Mouse (Mus musculus): ENCODE results near the gene Gpr171. TPM values are rescaled to one million over a fixed set of nuclear protein-coding genes. Genes with fewer than 3 reads are reported as not detected.
"Not testable (repeated sequence)": the region's sequence is repeated elsewhere in the genome, so short reads cannot be mapped to it uniquely, and the experiment has no call there.

Gpr171 gene
- polyA plus RNA-seq (2014; fragmentation: Nextera tagmentation; extraction: Ambion mirVana), result 1.1 and 1.4 TPM in 2 replicates

- Histone ChIP-seq H3K9ac (ENCODE audit: low read depth, low read length) (no peak within 1 kb of the TSS), H3K27ac (ENCODE audit: low read depth, low read length) (no peak within 1 kb of the TSS), H3K27me3 (ENCODE audit: control insufficient read depth, insufficient read depth, low read length) (no peaks in the 10 kb centered on the region), H3K36me3 (ENCODE audit: control insufficient read depth, insufficient read depth, low read length) (no peaks in the 10 kb centered on the region), H3K4me1 (replicated peaks; ENCODE audit: control insufficient read depth, insufficient read depth, low read length) (no peaks in the 10 kb centered on the region), H3K9me3 (ENCODE audit: control insufficient read depth, low read length) (no peaks in the 10 kb centered on the region), H3K4me3 (ENCODE audit: low read depth, low read length) (no peak within 1 kb of the TSS), H3K4me2 (replicated peaks; ENCODE audit: low read depth, low read length) (no peak within 1 kb of the TSS)
- no peak for ATAC-seq (ENCODE audit: low FRiP score)
- WGBS, result 81% methylated on average over 6 of the region's 6 CpGs
- no peak for DNase-seq (ENCODE audit: low spot score)
Measured at GRCm38 (mm10) chr3:59101218-59101986, at the start of gene Gpr171. Gpr171 (minus strand) TSS chr3:59101821.

- DNase-seq (ENCODE audit: low spot score) (no peak), ATAC-seq (ENCODE audit: low FRiP score) (no peak)
- Histone ChIP-seq H3K27ac (ENCODE audit: low read depth, low read length) (no peak overlapping the region), H3K4me2 (replicated peaks; ENCODE audit: low read depth, low read length) (no peak overlapping the region), H3K4me1 (replicated peaks; ENCODE audit: control insufficient read depth, insufficient read depth, low read length) (no peaks in the 10 kb centered on the region), H3K27me3 (ENCODE audit: control insufficient read depth, insufficient read depth, low read length) (no peaks in the 10 kb centered on the region), H3K4me3 (ENCODE audit: low read depth, low read length) (no peak overlapping the region), H3K36me3 (ENCODE audit: control insufficient read depth, insufficient read depth, low read length) (no peaks in the 10 kb centered on the region), H3K9ac (ENCODE audit: low read depth, low read length) (no peak overlapping the region), H3K9me3 (ENCODE audit: control insufficient read depth, low read length) (no peaks in the 10 kb centered on the region)
- 93% methylated on average over 2 of the region's 2 CpGs for WGBS
Measured at GRCm38 (mm10) chr3:59150624-59151023, 49.0 kb upstream of the Gpr171 start.

- Histone ChIP-seq H3K27me3 (ENCODE audit: control insufficient read depth, insufficient read depth, low read length) (no peaks in the 10 kb centered on the region), H3K9me3 (ENCODE audit: control insufficient read depth, low read length) (no peaks in the 10 kb centered on the region), H3K36me3 (ENCODE audit: control insufficient read depth, insufficient read depth, low read length) (no peaks in the 10 kb centered on the region), H3K4me1 (replicated peaks; ENCODE audit: control insufficient read depth, insufficient read depth, low read length) (no peaks in the 10 kb centered on the region), H3K27ac (ENCODE audit: low read depth, low read length) (no peak overlapping the region), H3K4me3 (ENCODE audit: low read depth, low read length) (no peak overlapping the region), H3K9ac (ENCODE audit: low read depth, low read length) (no peak overlapping the region), H3K4me2 (replicated peaks; ENCODE audit: low read depth, low read length) (no peak overlapping the region)
- no peak for DNase-seq (ENCODE audit: low spot score)
- no peak for ATAC-seq (ENCODE audit: low FRiP score)
Measured at GRCm38 (mm10) chr3:59149646-59150045, 48.0 kb upstream of the Gpr171 start.

GRCm38 (mm10) chr3:59145194-59145593 is 43.6 kb upstream of the Gpr171 start:
- no peaks in the 10 kb centered on the region for H3K4me1 ChIP-seq (replicated peaks; ENCODE audit: control insufficient read depth, insufficient read depth, low read length)
- no peak overlapping the region for H3K27ac ChIP-seq (ENCODE audit: low read depth, low read length)
- no peaks in the 10 kb centered on the region for H3K9me3 ChIP-seq (ENCODE audit: control insufficient read depth, low read length)
- WGBS, result 75% methylated on average over 5 of the region's 5 CpGs
- DNase-seq (ENCODE audit: low spot score) (no peak), ATAC-seq (ENCODE audit: low FRiP score) (no peak)
- H3K27me3 ChIP-seq (ENCODE audit: control insufficient read depth, insufficient read depth, low read length), result no peaks in the 10 kb centered on the region
- H3K9ac ChIP-seq (ENCODE audit: low read depth, low read length), result no peak overlapping the region
- H3K4me3 ChIP-seq (ENCODE audit: low read depth, low read length), result no peak overlapping the region
- H3K4me2 ChIP-seq (replicated peaks; ENCODE audit: low read depth, low read length), result no peak overlapping the region
- no peaks in the 10 kb centered on the region for H3K36me3 ChIP-seq (ENCODE audit: control insufficient read depth, insufficient read depth, low read length)

- H3K27ac ChIP-seq (ENCODE audit: low read depth, low read length), result no peak overlapping the region
- 81% methylated on average over 8 of the region's 8 CpGs for WGBS
- H3K4me3 ChIP-seq (ENCODE audit: low read depth, low read length), result no peak overlapping the region
- no peaks in the 10 kb centered on the region for H3K36me3 ChIP-seq (ENCODE audit: control insufficient read depth, insufficient read depth, low read length)
- no peaks in the 10 kb centered on the region for H3K4me1 ChIP-seq (replicated peaks; ENCODE audit: control insufficient read depth, insufficient read depth, low read length)
- DNase-seq (ENCODE audit: low spot score) (no peak), ATAC-seq (ENCODE audit: low FRiP score) (no peak)
- no peak overlapping the region for H3K4me2 ChIP-seq (replicated peaks; ENCODE audit: low read depth, low read length)
- H3K9ac ChIP-seq (ENCODE audit: low read depth, low read length), result no peak overlapping the region
- no peaks in the 10 kb centered on the region for H3K9me3 ChIP-seq (ENCODE audit: control insufficient read depth, low read length)
- no peaks in the 10 kb centered on the region for H3K27me3 ChIP-seq (ENCODE audit: control insufficient read depth, insufficient read depth, low read length)
Measured at GRCm38 (mm10) chr3:59141507-59142305, 40.1 kb upstream of the Gpr171 start.

- not testable (repeated sequence) for H3K4me3 ChIP-seq (ENCODE audit: low read depth, low read length); H3K9ac ChIP-seq (ENCODE audit: low read depth, low read length); H3K36me3 ChIP-seq (ENCODE audit: control insufficient read depth, insufficient read depth, low read length); H3K4me2 ChIP-seq (replicated peaks; ENCODE audit: low read depth, low read length); H3K9me3 ChIP-seq (ENCODE audit: control insufficient read depth, low read length); H3K27me3 ChIP-seq (ENCODE audit: control insufficient read depth, insufficient read depth, low read length); ATAC-seq (ENCODE audit: low FRiP score); H3K27ac ChIP-seq (ENCODE audit: low read depth, low read length); H3K4me1 ChIP-seq (replicated peaks; ENCODE audit: control insufficient read depth, insufficient read depth, low read length); DNase-seq (ENCODE audit: low spot score)
- 95% methylated on average over 4 of the region's 4 CpGs for WGBS
Measured at GRCm38 (mm10) chr3:59140941-59141340, 39.3 kb upstream of the Gpr171 start.

GRCm38 (mm10) chr3:59140115-59140514 is 38.5 kb upstream of the Gpr171 start:
- H3K4me2 ChIP-seq (replicated peaks; ENCODE audit: low read depth, low read length), result no peak overlapping the region
- H3K4me1 ChIP-seq (replicated peaks; ENCODE audit: control insufficient read depth, insufficient read depth, low read length), result no peaks in the 10 kb centered on the region
- WGBS, result 85% methylated on average over 2 of the region's 2 CpGs
- DNase-seq (ENCODE audit: low spot score) (no peak), ATAC-seq (ENCODE audit: low FRiP score) (no peak)
- no peaks in the 10 kb centered on the region for H3K27me3 ChIP-seq (ENCODE audit: control insufficient read depth, insufficient read depth, low read length)
- no peak overlapping the region for H3K4me3 ChIP-seq (ENCODE audit: low read depth, low read length)
- no peaks in the 10 kb centered on the region for H3K36me3 ChIP-seq (ENCODE audit: control insufficient read depth, insufficient read depth, low read length)
- H3K27ac ChIP-seq (ENCODE audit: low read depth, low read length), result no peak overlapping the region
- no peaks in the 10 kb centered on the region for H3K9me3 ChIP-seq (ENCODE audit: control insufficient read depth, low read length)
- no peak overlapping the region for H3K9ac ChIP-seq (ENCODE audit: low read depth, low read length)

- H3K36me3 ChIP-seq (ENCODE audit: control insufficient read depth, insufficient read depth, low read length), result no peaks in the 10 kb centered on the region
- H3K9ac ChIP-seq (ENCODE audit: low read depth, low read length), result no peak overlapping the region
- no peak overlapping the region for H3K27ac ChIP-seq (ENCODE audit: low read depth, low read length)
- no peak for DNase-seq (ENCODE audit: low spot score)
- no peaks in the 10 kb centered on the region for H3K9me3 ChIP-seq (ENCODE audit: control insufficient read depth, low read length)
- H3K4me2 ChIP-seq (replicated peaks; ENCODE audit: low read depth, low read length), result no peak overlapping the region
- ATAC-seq (ENCODE audit: low FRiP score), result 0 out of 2 replicates have a peak, but pooled peaks have one; percentile 33
- H3K4me1 ChIP-seq (replicated peaks; ENCODE audit: control insufficient read depth, insufficient read depth, low read length), result no peaks in the 10 kb centered on the region
- no peak overlapping the region for H3K4me3 ChIP-seq (ENCODE audit: low read depth, low read length)
- H3K27me3 ChIP-seq (ENCODE audit: control insufficient read depth, insufficient read depth, low read length), result no peaks in the 10 kb centered on the region
Measured at GRCm38 (mm10) chr3:59139651-59140051, 38.0 kb upstream of the Gpr171 start.
